Mouse (Mus musculus): Measurements from ENCODE around the gene Chrnb1. TPM values are rescaled to one million over a fixed set of nuclear protein-coding genes. Genes with fewer than 3 reads are reported as not detected.

The Chrnb1 gene
- total and polyA plus RNA-seq, 3 experiments, result 0.31 to 1.6 TPM; not detected in 1

- no peaks in the 10 kb centered on the region for H3K27me3 ChIP-seq (ENCODE audit: control insufficient read depth in 1 of 2, insufficient read depth in 2 of 2, low read length in 2 of 2)
- H3K4me1 ChIP-seq (ENCODE audit: control insufficient read depth in 1 of 2, insufficient read depth in 2 of 2, low read length in 2 of 2), result peaks cover 5 to 24% of the 10 kb centered on the region in 2 experiments
- H3K9ac ChIP-seq (ENCODE audit: control insufficient read depth, low read depth, low read length, poor library complexity, severe bottlenecking), result peak overlapping the region; percentile 84
- peak overlapping the region; percentile 96 for H3K27ac ChIP-seq (ENCODE audit: control insufficient read depth, low read depth, low read length)
- H3K9me3 ChIP-seq (replicated peaks; ENCODE audit: insufficient read depth, low read length), result no peaks in the 10 kb centered on the region
- H3K79me2 ChIP-seq (ENCODE audit: control insufficient read depth, insufficient read depth, low read length, poor library complexity), result peaks cover 24% of the 10 kb centered on the region
- peak; percentile 45 for DNase-seq (ENCODE audit: low read depth, low spot score)
- peak overlapping the region; percentile 70 to 85 for H3K4me3 ChIP-seq (ENCODE audit: control insufficient read depth in 1 of 2, insufficient read depth in 1 of 2, low read depth in 2 of 2, low read length in 2 of 2)
- peaks cover 0 to 16% of the 10 kb centered on the region in 2 experiments; a peak in 2 of 4 replicates for H3K36me3 ChIP-seq (ENCODE audit: control insufficient read depth in 1 of 2, insufficient read depth in 2 of 2, low read length in 2 of 2)
- no peak for TF ChIP-seq MXI1 (IDR thresholded peaks at IDR 0.05; ENCODE audit: low read depth, low read length)
- TF ChIP-seq POLR2A (IDR thresholded peaks at IDR 0.05; ENCODE audit: control insufficient read depth in 1 of 2, insufficient read depth in 1 of 2, low read depth in 1 of 2, low read length in 2 of 2, poor library complexity in 1 of 2), result no peak
- no peak for TF ChIP-seq RAD21 (IDR thresholded peaks at IDR 0.05; ENCODE audit: low read depth, low read length)
- TF ChIP-seq GATA1 (IDR thresholded peaks at IDR 0.05; ENCODE audit: low read depth, low read length), result no peak
- no peak for TF ChIP-seq CHD1 (IDR thresholded peaks at IDR 0.05; ENCODE audit: low read depth, low read length)
- TF ChIP-seq TCF12 (IDR thresholded peaks at IDR 0.05; ENCODE audit: low read depth, low read length), result no peak
- TF ChIP-seq MYB (IDR thresholded peaks at IDR 0.05; ENCODE audit: low read depth, low read length), result no peak
- no peak for TF ChIP-seq MAFK (IDR thresholded peaks at IDR 0.05; ENCODE audit: borderline replicate concordance, low read depth, low read length)
- TF ChIP-seq USF1 (IDR thresholded peaks at IDR 0.05; ENCODE audit: low read depth, low read length), result no peak
- TF ChIP-seq SIN3A (IDR thresholded peaks at IDR 0.05; ENCODE audit: low read length), result no peak
- no peak for TF ChIP-seq E2F4 (IDR thresholded peaks at IDR 0.05; ENCODE audit: borderline replicate concordance, low read depth, low read length)
- no peak for TF ChIP-seq USF2 (IDR thresholded peaks at IDR 0.05; ENCODE audit: borderline replicate concordance in 1 of 2, insufficient read depth in 1 of 2, low read depth in 1 of 2, low read length in 2 of 2)
- no peak for TF ChIP-seq MEF2A (IDR thresholded peaks at IDR 0.05; ENCODE audit: extremely low read depth, insufficient replicate concordance, low read depth, low read length, poor library complexity, severe bottlenecking)
- TF ChIP-seq NRF1 (IDR thresholded peaks at IDR 0.05; ENCODE audit: insufficient read depth, low read depth, low read length, poor library complexity, severe bottlenecking), result no peak
- TF ChIP-seq SMC3 (IDR thresholded peaks at IDR 0.05; ENCODE audit: low read depth, low read length), result no peak
- no peak for TF ChIP-seq ETS1 (IDR thresholded peaks at IDR 0.05; ENCODE audit: low read depth, low read length)
These were observed 35.4 kb downstream of the Chrnb1 start for GRCm38 (mm10) chr11:69760160-69760900.

GRCm38 (mm10) chr11:69758971-69759721 is 36.6 kb downstream of the Chrnb1 start:
- peak overlapping the region; percentile 98 for H3K27ac ChIP-seq (ENCODE audit: control insufficient read depth, low read depth, low read length)
- H3K36me3 ChIP-seq (ENCODE audit: control insufficient read depth in 1 of 2, insufficient read depth in 2 of 2, low read length in 2 of 2), result peaks cover 0 to 24% of the 10 kb centered on the region in 2 experiments; a peak in 2 of 4 replicates
- H3K9ac ChIP-seq (ENCODE audit: control insufficient read depth, low read depth, low read length, poor library complexity, severe bottlenecking), result peak overlapping the region; percentile 89
- peak; percentile 98 for DNase-seq (ENCODE audit: low read depth, low spot score)
- H3K4me1 ChIP-seq (ENCODE audit: control insufficient read depth in 1 of 2, insufficient read depth in 2 of 2, low read length in 2 of 2), result peaks cover 8 to 21% of the 10 kb centered on the region in 2 experiments
- H3K9me3 ChIP-seq (replicated peaks; ENCODE audit: insufficient read depth, low read length), result no peaks in the 10 kb centered on the region
- H3K27me3 ChIP-seq (ENCODE audit: control insufficient read depth in 1 of 2, insufficient read depth in 2 of 2, low read length in 2 of 2), result no peaks in the 10 kb centered on the region
- H3K4me3 ChIP-seq (ENCODE audit: control insufficient read depth in 1 of 2, insufficient read depth in 1 of 2, low read depth in 2 of 2, low read length in 2 of 2), result peak overlapping the region; percentile 70 to 85
- H3K79me2 ChIP-seq (ENCODE audit: control insufficient read depth, insufficient read depth, low read length, poor library complexity), result peaks cover 34% of the 10 kb centered on the region
- peak; percentile 23; the same call in 1 of the 2 replicates for TF ChIP-seq ELF1 (IDR thresholded peaks at IDR 0.05; ENCODE audit: low read depth, low read length)
- no peak for TF ChIP-seq KAT2A (conservative IDR thresholded peaks at IDR 0.05; ENCODE audit: low read depth, low read length)
- TF ChIP-seq POLR2A (IDR thresholded peaks at IDR 0.05; ENCODE audit: control insufficient read depth in 1 of 2, insufficient read depth in 1 of 2, low read depth in 1 of 2, low read length in 2 of 2, poor library complexity in 1 of 2), result peak; percentile 53 to 81; a peak in 3 of 4 replicates
- TF ChIP-seq USF2 (IDR thresholded peaks at IDR 0.05; ENCODE audit: borderline replicate concordance in 1 of 2, insufficient read depth in 1 of 2, low read depth in 1 of 2, low read length in 2 of 2), result no peak
- TF ChIP-seq MEF2A (IDR thresholded peaks at IDR 0.05; ENCODE audit: extremely low read depth, insufficient replicate concordance, low read depth, low read length, poor library complexity, severe bottlenecking), result no peak
- TF ChIP-seq TBP (IDR thresholded peaks at IDR 0.05; ENCODE audit: low read depth, low read length), result peak; percentile 83
- no peak for TF ChIP-seq NRF1 (IDR thresholded peaks at IDR 0.05; ENCODE audit: insufficient read depth, low read depth, low read length, poor library complexity, severe bottlenecking)
- TF ChIP-seq ZMIZ1 (IDR thresholded peaks at IDR 0.05; ENCODE audit: low read depth, low read length), result peak; percentile 95
- no peak for TF ChIP-seq SMC3 (IDR thresholded peaks at IDR 0.05; ENCODE audit: low read depth, low read length)
- peak; percentile 88 for TF ChIP-seq MYB (IDR thresholded peaks at IDR 0.05; ENCODE audit: low read depth, low read length)
- TF ChIP-seq SIN3A (IDR thresholded peaks at IDR 0.05; ENCODE audit: low read length), result peak; percentile 72
- peak; percentile 79 for TF ChIP-seq MXI1 (IDR thresholded peaks at IDR 0.05; ENCODE audit: low read depth, low read length)
- TF ChIP-seq BHLHE40 (IDR thresholded peaks at IDR 0.05; ENCODE audit: borderline replicate concordance, low read depth, low read length), result peak; percentile 89
- peak; percentile 97 for TF ChIP-seq NELFE (IDR thresholded peaks at IDR 0.05; ENCODE audit: low read depth, low read length)
- no peak for TF ChIP-seq POLR2AphosphoS5 (IDR thresholded peaks at IDR 0.05; ENCODE audit: borderline replicate concordance, low read depth, low read length)
- no peak for TF ChIP-seq HCFC1 (IDR thresholded peaks at IDR 0.05; ENCODE audit: low read depth, low read length)
- peak; percentile 63 for TF ChIP-seq CHD2 (IDR thresholded peaks at IDR 0.05; ENCODE audit: low read length)
